Mouse (Mus musculus) frontal cortex, postnatal 10 days (tissue): Measurements from ENCODE around the gene Ggct.

ENCODE experiments used
- DNase-seq, 2 experiments: peaks; one replicate each; pipeline ENCODE4 v3.0.0; 2022; ENCODE audit warnings: low spot score in 2 of 2, mixed read lengths in 1 of 2

The Ggct gene

GRCm38 (mm10) chr6:54992734-54993260 is at the start of gene Ggct:
Gene Ggct (minus strand): TSS chr6:54992950.
- peak; percentile 93 to 94 for DNase-seq

- no peak for DNase-seq
Measured at GRCm38 (mm10) chr6:55040031-55040430, 47.3 kb upstream of the Ggct start.

GRCm38 (mm10) chr6:55039446-55039783 is 46.7 kb upstream of the Ggct start:
- DNase-seq, result no peak

- DNase-seq, result no peak
Measured at GRCm38 (mm10) chr6:55038671-55039445, 46.1 kb upstream of the Ggct start.

- DNase-seq, result peak; percentile 75 to 87
Measured at GRCm38 (mm10) chr6:55037799-55038670, 45.3 kb upstream of the Ggct start, which contains the start of gene Gars. Gene Gars (plus strand): TSS chr6:55038007.

- no peak for DNase-seq
Measured at GRCm38 (mm10) chr6:55036731-55037130, 44.0 kb upstream of the Ggct start.

GRCm38 (mm10) chr6:55027642-55028041 is 34.9 kb upstream of the Ggct start:
- DNase-seq, result no peak

GRCm38 (mm10) chr6:55021806-55022205 is 29.1 kb upstream of the Ggct start:
- no peak for DNase-seq

GRCm38 (mm10) chr6:55018417-55018816 is 25.7 kb upstream of the Ggct start:
- DNase-seq, result no peak

- peak in 1 of 2 experiments; percentile 41 for DNase-seq
Measured at GRCm38 (mm10) chr6:55016710-55017583, 24.2 kb upstream of the Ggct start.

- DNase-seq, result peak in 1 of 2 experiments; percentile 32
Measured at GRCm38 (mm10) chr6:55016236-55016635, 23.5 kb upstream of the Ggct start.

- DNase-seq, result no peak
Measured at GRCm38 (mm10) chr6:55014184-55014583, 21.4 kb upstream of the Ggct start.

- no peak for DNase-seq
Measured at GRCm38 (mm10) chr6:55012516-55012915, 19.8 kb upstream of the Ggct start.

- no peak for DNase-seq
Measured at GRCm38 (mm10) chr6:55010330-55011091, 17.8 kb upstream of the Ggct start.

GRCm38 (mm10) chr6:55009391-55010230 is 16.9 kb upstream of the Ggct start:
- no peak for DNase-seq

- DNase-seq, result no peak
Measured at GRCm38 (mm10) chr6:55008401-55008800, 15.7 kb upstream of the Ggct start.

GRCm38 (mm10) chr6:55003559-55003958 is 10.8 kb upstream of the Ggct start:
- DNase-seq, result no peak

GRCm38 (mm10) chr6:55002438-55002837 is 9.7 kb upstream of the Ggct start:
- no peak for DNase-seq

GRCm38 (mm10) chr6:55001320-55001719 is 8.6 kb upstream of the Ggct start:
- DNase-seq, result no peak

- DNase-seq, result no peak
Measured at GRCm38 (mm10) chr6:54997726-54998125, 5.0 kb upstream of the Ggct start.
